Mouse (Mus musculus): ENCODE results near the gene Gm17606. TPM values are rescaled to one million over a fixed set of nuclear protein-coding genes. Genes with fewer than 3 reads are reported as not detected.
"Not testable (repeated sequence)": the region's sequence is repeated elsewhere in the genome, so short reads cannot be mapped to it uniquely, and the experiment has no call there.

Gene Gm17606
- polyA plus RNA-seq, 1 experiment from 2014 or later, result not detected

DNA sequence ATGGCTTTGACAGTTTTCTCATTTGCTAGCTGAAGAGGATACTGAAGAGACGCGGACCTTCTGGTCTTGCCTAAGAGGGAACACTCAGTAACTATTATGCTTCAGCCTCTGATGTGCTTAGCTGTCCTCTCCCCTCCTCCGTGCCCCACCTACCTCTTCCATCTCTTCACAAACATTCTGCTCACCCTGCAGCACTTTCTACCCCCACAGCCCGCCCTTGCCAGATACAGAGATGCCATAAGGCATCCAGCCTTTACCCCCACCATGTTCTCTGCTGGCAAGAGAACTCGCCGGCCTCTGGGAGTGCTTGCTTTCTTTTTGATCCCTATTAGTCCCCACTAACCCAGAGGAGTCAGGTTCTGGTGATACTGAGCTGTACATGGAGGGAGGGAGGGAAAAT is 30.1 kb upstream of the Gm17606 start:
- Histone ChIP-seq H3K27me3 (ENCODE audit: insufficient read depth, low read length) (no peaks in the 10 kb centered on the region), H3K4me2 (no peak overlapping the region), H3K4me1 (ENCODE audit: insufficient read depth) (no peaks in the 10 kb centered on the region), H3K27ac (ENCODE audit: low read depth) (no peak overlapping the region), H3K36me3 (ENCODE audit: insufficient read depth) (peaks cover 41% of the 10 kb centered on the region), H3K9ac (no peak overlapping the region), H3K9me3 (ENCODE audit: low read depth, low read length) (no peaks in the 10 kb centered on the region), H3K4me3 (ENCODE audit: low read depth, low read length) (no peak overlapping the region)
- no peak for TF ChIP-seq CTCF (IDR thresholded peaks at IDR 0.05; ENCODE audit: low read depth)
- 77% methylated on average over 6 of the region's 6 CpGs for WGBS
- DNase-seq (no peak), ATAC-seq (ENCODE audit: insufficient read depth) (no peak)

DNA sequence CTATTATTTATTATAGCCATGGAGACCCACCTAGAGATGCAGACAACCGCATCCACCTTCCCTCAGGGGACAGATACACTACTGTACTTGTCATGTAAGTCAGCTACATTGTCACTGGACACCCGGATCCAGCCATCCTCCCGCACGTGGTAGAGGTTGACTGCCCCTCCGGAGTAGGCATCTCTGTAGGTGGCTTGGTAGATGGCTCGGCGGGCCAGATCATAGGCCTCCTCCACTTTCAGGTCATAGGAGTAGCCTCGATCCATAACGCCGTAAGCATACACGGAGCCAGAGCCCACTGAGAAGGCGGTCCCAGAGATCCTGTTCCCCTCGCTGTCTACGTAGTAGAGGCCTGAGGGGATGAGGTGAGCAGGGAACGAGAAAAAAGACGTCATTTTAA is 26.6 kb upstream of the Gm17606 start:
- peaks cover 47% of the 10 kb centered on the region for H3K36me3 ChIP-seq (ENCODE audit: insufficient read depth)
- not testable (repeated sequence) for H3K9me3 ChIP-seq (ENCODE audit: low read depth, low read length); DNase-seq; H3K27me3 ChIP-seq (ENCODE audit: insufficient read depth, low read length); H3K27ac ChIP-seq (ENCODE audit: low read depth); ATAC-seq (ENCODE audit: insufficient read depth); H3K4me1 ChIP-seq (ENCODE audit: insufficient read depth); H3K9ac ChIP-seq; H3K4me3 ChIP-seq (ENCODE audit: low read depth, low read length); H3K4me2 ChIP-seq
- WGBS, result 90% methylated on average over 14 of the region's 16 CpGs

DNA sequence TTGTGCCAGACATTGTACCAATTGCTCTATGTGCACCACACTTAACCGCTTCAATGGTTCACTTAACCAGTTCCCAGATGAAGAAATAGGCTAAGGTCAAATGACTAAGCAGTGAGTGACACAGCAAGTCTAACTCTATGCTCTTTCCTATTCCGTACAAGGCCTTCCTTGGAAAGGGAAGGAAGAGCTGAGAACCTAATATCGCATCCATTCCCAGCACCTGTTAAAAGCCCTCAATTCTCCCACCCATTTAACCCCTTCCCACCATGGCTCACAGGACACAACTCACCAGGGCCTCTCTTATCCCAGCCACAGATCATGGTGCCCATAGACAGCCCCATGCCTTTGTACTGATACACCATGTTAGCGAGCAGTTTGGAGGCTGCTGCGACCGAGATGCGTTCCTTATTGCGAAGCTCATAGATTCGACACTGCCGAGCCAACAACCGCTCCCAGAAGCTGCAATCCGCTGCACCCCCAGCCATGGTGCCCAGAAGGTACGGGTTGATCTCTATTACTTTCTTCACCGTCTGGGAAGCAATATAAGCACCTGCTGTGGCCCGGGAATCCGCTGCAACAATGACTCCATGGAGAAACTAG is 24.4 kb upstream of the Gm17606 start:
- H3K36me3 ChIP-seq (ENCODE audit: insufficient read depth), result peaks cover 42% of the 10 kb centered on the region
- no peak overlapping the region for H3K27ac ChIP-seq (ENCODE audit: low read depth)
- no peak overlapping the region for H3K4me2 ChIP-seq
- no peak overlapping the region for H3K4me3 ChIP-seq (ENCODE audit: low read depth, low read length)
- no peak overlapping the region for H3K9ac ChIP-seq
- DNase-seq (no peak), ATAC-seq (ENCODE audit: insufficient read depth) (no peak)
- no peaks in the 10 kb centered on the region for H3K9me3 ChIP-seq (ENCODE audit: low read depth, low read length)
- H3K27me3 ChIP-seq (ENCODE audit: insufficient read depth, low read length), result no peaks in the 10 kb centered on the region
- TF ChIP-seq CTCF (IDR thresholded peaks at IDR 0.05; ENCODE audit: low read depth), result no peak
- WGBS, result 89% methylated on average over 16 of the region's 16 CpGs
- no peaks in the 10 kb centered on the region for H3K4me1 ChIP-seq (ENCODE audit: insufficient read depth)

DNA sequence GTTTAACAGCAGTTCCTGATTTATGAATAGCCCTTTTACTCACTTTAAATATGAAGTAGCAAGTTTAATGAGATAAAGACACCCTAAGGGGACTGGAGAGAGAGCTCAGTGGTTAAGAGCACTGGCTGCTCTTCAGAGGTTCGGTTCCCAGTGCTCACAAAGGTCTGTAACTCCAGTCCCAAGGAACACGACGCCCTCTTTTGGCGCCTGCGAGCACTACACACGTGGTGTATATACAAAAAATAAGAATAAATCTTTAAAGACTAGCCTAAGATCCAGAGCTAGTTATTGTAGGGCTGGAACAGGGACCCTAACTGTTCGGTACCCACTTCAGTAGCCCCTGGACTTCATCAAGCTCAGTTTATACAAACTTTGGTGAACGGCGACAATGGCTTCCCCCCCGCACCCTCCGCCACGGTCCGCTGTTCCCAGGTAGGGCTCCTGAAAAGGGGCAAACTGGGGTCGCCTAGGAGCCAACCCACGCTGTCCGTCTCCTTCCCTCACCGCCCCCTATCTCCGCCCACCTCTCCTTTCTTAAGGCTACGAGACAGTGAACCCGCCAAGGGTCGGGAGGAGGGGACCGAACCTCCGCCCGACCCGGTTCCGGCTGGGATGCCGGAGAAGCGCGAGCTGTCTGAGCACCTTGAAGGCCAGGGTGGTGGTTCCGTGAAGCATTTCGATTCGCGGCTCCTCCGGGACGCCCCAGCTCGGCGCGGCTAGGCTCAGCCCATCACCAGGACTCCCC is 23.4 kb upstream of the Gm17606 start:
- peaks cover 33% of the 10 kb centered on the region for H3K36me3 ChIP-seq (ENCODE audit: insufficient read depth)
- no peaks in the 10 kb centered on the region for H3K4me1 ChIP-seq (ENCODE audit: insufficient read depth)
- peak overlapping the region; percentile 76 for H3K4me2 ChIP-seq
- no peaks in the 10 kb centered on the region for H3K27me3 ChIP-seq (ENCODE audit: insufficient read depth, low read length)
- no peaks in the 10 kb centered on the region for H3K9me3 ChIP-seq (ENCODE audit: low read depth, low read length)
- WGBS, result 1% methylated on average over 38 of the region's 38 CpGs
- H3K4me3 ChIP-seq (ENCODE audit: low read depth, low read length), result peak overlapping the region; percentile 78
- DNase-seq (peak; percentile 41), ATAC-seq (ENCODE audit: insufficient read depth) (peak; percentile 43)
- H3K27ac ChIP-seq (ENCODE audit: low read depth), result peak overlapping the region; percentile 77; the same call in 1 of the 2 replicates
- peak overlapping the region; percentile 89 for H3K9ac ChIP-seq
- TF ChIP-seq CTCF (IDR thresholded peaks at IDR 0.05; ENCODE audit: low read depth), result peak; percentile 28; the same call in 1 of the 2 replicates

DNA sequence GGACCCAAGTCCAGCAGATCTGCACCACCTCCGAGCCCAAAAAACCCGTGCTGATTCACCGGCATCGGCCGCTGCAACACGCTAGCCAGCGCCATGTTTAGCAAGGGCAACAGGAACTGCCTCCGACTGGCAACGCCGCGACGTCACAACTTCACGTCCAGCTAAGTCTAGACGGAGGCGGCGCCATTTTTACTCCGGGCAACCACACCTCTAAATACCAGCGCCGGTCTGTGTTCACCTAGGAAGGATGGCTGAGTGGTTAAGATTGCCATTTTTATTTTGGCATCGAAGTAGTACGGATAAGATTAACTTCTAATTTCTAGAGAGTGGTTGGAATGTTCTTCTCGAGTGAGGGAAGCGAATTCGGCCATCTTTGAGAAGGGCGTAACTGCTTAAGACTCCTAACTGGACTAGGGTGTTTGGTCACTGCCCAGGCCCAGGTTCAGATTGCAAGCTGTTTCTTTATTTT is 22.8 kb upstream of the Gm17606 start, which contains the start of gene Psmb5:
Gene Psmb5, minus strand, starts transcription at position 126 of the 469 bp plus-strand sequence.
- DNase-seq (peak; percentile 95), ATAC-seq (ENCODE audit: insufficient read depth) (peak; percentile 88)
- Histone ChIP-seq H3K9ac (peak within 1 kb of the TSS; percentile 89), H3K9me3 (ENCODE audit: low read depth, low read length) (no peaks in the 10 kb centered on the region), H3K27ac (ENCODE audit: low read depth) (peak within 1 kb of the TSS; percentile 77; the same call in 1 of the 2 replicates), H3K27me3 (ENCODE audit: insufficient read depth, low read length) (no peaks in the 10 kb centered on the region), H3K4me2 (peak within 1 kb of the TSS; percentile 76), H3K36me3 (ENCODE audit: insufficient read depth) (peaks cover 28% of the 10 kb centered on the region), H3K4me1 (ENCODE audit: insufficient read depth) (no peaks in the 10 kb centered on the region), H3K4me3 (ENCODE audit: low read depth, low read length) (peak within 1 kb of the TSS; percentile 78)
- WGBS, result under 1% methylated on average over 25 of the region's 25 CpGs
- no peak for TF ChIP-seq CTCF (IDR thresholded peaks at IDR 0.05; ENCODE audit: low read depth)

DNA sequence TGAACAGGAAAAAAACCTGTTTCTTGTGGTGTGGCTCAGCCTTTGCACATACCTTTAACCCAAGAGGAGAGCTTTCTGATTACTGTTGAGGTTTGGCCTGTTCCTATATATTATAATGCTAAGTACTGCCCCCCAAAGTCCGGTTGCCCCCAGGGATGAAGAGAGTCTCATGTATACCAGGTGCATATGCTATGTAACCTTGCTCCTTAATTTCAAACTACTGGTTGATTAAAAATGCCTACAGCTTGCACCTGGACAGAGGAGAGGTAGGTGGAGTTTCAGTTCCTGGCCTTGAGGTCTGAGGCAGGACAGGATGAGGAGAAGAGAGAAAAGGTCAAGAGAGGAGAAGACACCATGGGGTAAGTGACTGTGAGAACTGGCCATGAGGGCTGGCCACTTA is 19.6 kb upstream of the Gm17606 start, which contains the start of gene Psmb11:
Gene Psmb11, plus strand, starts transcription at position 301 of the 400 bp plus-strand sequence.
- 90% methylated on average over 1 of the region's 1 CpGs for WGBS
- Histone ChIP-seq H3K9ac (no peak within 1 kb of the TSS), H3K4me3 (ENCODE audit: low read depth, low read length) (no peak within 1 kb of the TSS), H3K9me3 (ENCODE audit: low read depth, low read length) (no peaks in the 10 kb centered on the region), H3K36me3 (ENCODE audit: insufficient read depth) (0 out of 2 replicates have a peak, but pooled peaks cover 1% of the 10 kb centered on the region), H3K4me2 (no peak within 1 kb of the TSS), H3K27me3 (ENCODE audit: insufficient read depth, low read length) (no peaks in the 10 kb centered on the region), H3K27ac (ENCODE audit: low read depth) (no peak within 1 kb of the TSS), H3K4me1 (ENCODE audit: insufficient read depth) (no peaks in the 10 kb centered on the region)
- no peak for DNase-seq
- TF ChIP-seq CTCF (IDR thresholded peaks at IDR 0.05; ENCODE audit: low read depth), result no peak
- no peak for ATAC-seq (ENCODE audit: insufficient read depth)

DNA sequence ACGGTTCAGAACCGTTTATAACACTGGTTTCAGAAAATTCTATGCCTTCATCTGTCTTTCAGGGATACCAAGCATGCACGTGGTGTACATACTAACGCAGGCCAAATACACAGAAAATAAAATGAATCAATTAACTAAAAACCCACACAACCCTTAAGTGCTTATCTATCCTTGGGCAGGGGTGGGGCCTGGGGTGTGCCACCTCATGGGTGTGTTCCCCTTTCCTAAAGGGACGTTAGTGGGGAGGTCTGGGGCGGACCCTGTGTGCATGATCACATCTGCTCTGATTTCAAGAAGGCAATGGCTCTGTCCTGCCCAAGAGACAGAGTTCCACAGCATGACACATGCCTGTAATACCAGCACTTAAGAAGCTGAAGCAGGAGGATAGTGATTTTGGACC is 17.4 kb upstream of the Gm17606 start:
- Histone ChIP-seq H3K27me3 (ENCODE audit: insufficient read depth, low read length) (no peaks in the 10 kb centered on the region), H3K9me3 (ENCODE audit: low read depth, low read length) (no peaks in the 10 kb centered on the region), H3K4me2 (no peak overlapping the region), H3K4me3 (ENCODE audit: low read depth, low read length) (no peak overlapping the region), H3K4me1 (ENCODE audit: insufficient read depth) (no peaks in the 10 kb centered on the region), H3K9ac (no peak overlapping the region), H3K27ac (ENCODE audit: low read depth) (no peak overlapping the region), H3K36me3 (ENCODE audit: insufficient read depth) (no peaks in the 10 kb centered on the region)
- ATAC-seq (ENCODE audit: insufficient read depth) (no peak), DNase-seq (no peak)
- 80% methylated on average over 6 of the region's 6 CpGs for WGBS
- TF ChIP-seq CTCF (IDR thresholded peaks at IDR 0.05; ENCODE audit: low read depth), result no peak

Measured in lung, embryonic 14.5 days (tissue).